Mouse (Mus musculus) heart, adult 2 months (tissue): ENCODE measurements around the gene Gm17542. TPM values are rescaled to one million over a fixed set of nuclear protein-coding genes. Genes with fewer than 3 reads are reported as not detected.
"Not testable (repeated sequence)": the region's sequence is repeated elsewhere in the genome, so short reads cannot be mapped to it uniquely, and the experiment has no call there.

Source experiments
- DNase-seq, 2 experiments: peaks; one replicate each; pipeline ENCODE4 v3.0.0; 2021
- H3K27ac ChIP-seq: fragments of 200-600 bp; 2 replicates; pipeline ENCODE4 v1.8.1; 2022
- H3K27me3 ChIP-seq: fragments of 200-500 bp; 2 replicates; pipeline ENCODE4 v1.6.1; 2012; ENCODE audit warnings: mild to moderate bottlenecking, low read length, inconsistent platforms, mixed read lengths; ENCODE audit not compliant: control insufficient read depth, insufficient read depth
- H3K36me3 ChIP-seq: fragments of 200-500 bp; 2 replicates; pipeline ENCODE4 v1.6.1; 2012; ENCODE audit warnings: low read length, inconsistent platforms; ENCODE audit not compliant: control insufficient read depth, insufficient read depth
- H3K4me1 ChIP-seq: fragments of 200-500 bp; 2 replicates; pipeline ENCODE4 v1.6.1; 2011; ENCODE audit warnings: low read length; ENCODE audit not compliant: control insufficient read depth, insufficient read depth
- H3K4me3 ChIP-seq: fragments of 200-600 bp; 2 replicates; pipeline ENCODE4 v1.8.1; 2022
- H3K79me2 ChIP-seq: fragments of 200-500 bp; replicated peaks from 2 replicates; pipeline ENCODE4 v1.6.1; 2012; ENCODE audit warnings: mild to moderate bottlenecking, inconsistent platforms, low read length, moderate library complexity, mixed read lengths; ENCODE audit not compliant: control insufficient read depth, insufficient read depth
- H3K9ac ChIP-seq: fragments of 200-500 bp; 2 replicates; pipeline ENCODE4 v1.6.1; 2012; ENCODE audit warnings: low read depth, mild to moderate bottlenecking, control low read depth, inconsistent platforms, low read length, mixed read lengths
- CTCF ChIP-seq: fragments of 200-600 bp; IDR thresholded peaks from 2 replicates; pipeline ENCODE4 v1.8.1; 2022; ENCODE audit warnings: antibody characterized with exemption, mild to moderate bottlenecking, moderate library complexity
- EP300 ChIP-seq: fragments of 200-500 bp; IDR thresholded peaks from 2 replicates; pipeline ENCODE4 v1.6.1; 2011; ENCODE audit warnings: low read depth, low read length, control low read depth; ENCODE audit not compliant: insufficient read depth
- POLR2A ChIP-seq: fragments of 200-500 bp; IDR thresholded peaks from 2 replicates; pipeline ENCODE4 v1.6.1; 2011; ENCODE audit warnings: mild to moderate bottlenecking, low read depth, low read length, control low read depth; ENCODE audit not compliant: insufficient read depth
- WGBS: fragments of 180-500 bp; shearing (Covaris S2); methylation state at CpG from one replicate; pipeline ENCODE4 v1.1.7; 2018; 5-methylcytosine and 5-hydroxymethylcytosine counted together
- intact Hi-C: fragments of 180-260 bp; cut with DNase I; formaldehyde crosslinking; loops from one replicate; pipeline ENCODE4 v1.15.1; 2025
- long read RNA-seq: library from polyadenylated mRNA; stranded (forward); transcript quantifications from one replicate; pipeline ENCODE4 v2.0.0, GENCODE M21; 2021
- polyA plus RNA-seq: library from polyadenylated mRNA; depleted of rRNA; stranded (reverse); fragments of >200 nt; gene quantifications from 2 replicates; pipeline ENCODE4 v1.2.3, GENCODE M21; 2012; rRNA removed
- total RNA-seq, 2 experiments: library from RNA; stranded (reverse); gene quantifications; 2 replicates each; pipeline ENCODE4 v1.2.3; 2021

The Gm17542 gene
- total RNA-seq (not detected), polyA plus RNA-seq (not detected in 2 replicates)
- long read RNA-seq = 0 reads

DNA sequence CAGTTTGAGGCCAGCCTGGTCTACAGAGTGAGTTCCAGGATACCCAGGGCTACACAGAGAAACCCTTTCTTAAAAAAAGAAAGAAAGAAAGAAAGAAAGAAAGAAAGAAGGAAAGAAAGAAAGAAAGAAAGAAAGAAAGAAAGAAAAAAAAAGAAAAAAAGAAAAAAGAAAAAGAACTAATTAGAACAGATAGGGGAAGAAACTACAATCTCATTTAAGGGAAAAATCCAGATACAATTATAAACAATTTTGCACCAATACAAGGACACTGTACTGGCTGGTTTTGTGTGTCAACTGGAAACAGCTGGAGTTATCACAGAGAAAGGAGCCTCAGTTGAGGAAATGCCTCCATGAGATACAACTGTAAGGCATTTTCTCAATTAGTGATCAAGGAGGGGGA is at the start of gene Gm17542:
Gm17542 (minus strand) TSS at position 101 of the 400 bp plus-strand sequence.
- intact Hi-C loops, H3K36me3 ChIP-seq, H3K9ac ChIP-seq, H3K27me3 ChIP-seq, H3K27ac ChIP-seq, H3K4me3 ChIP-seq, DNase-seq, H3K79me2 ChIP-seq, H3K4me1 ChIP-seq: not testable (repeated sequence)

DNA sequence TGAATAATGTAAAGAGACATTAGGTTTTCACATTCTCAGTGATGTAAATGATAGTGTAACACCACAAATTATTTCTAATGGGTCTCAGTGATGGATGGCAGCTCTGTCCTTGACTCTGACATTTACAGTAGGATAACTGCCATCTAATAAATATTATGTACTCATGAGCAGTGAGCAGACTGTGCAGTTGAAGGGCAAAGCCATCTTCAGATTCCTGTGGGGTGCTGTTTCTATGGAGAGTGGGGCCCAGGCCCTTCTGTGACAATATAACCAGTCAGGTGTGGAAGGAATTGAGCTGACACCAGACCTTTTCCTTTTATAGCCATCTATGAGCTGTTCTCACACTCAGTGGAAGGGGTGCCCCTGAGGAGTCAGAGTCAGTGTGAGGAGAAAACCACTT is 21.8 kb upstream of the Gm17542 start:
- Histone ChIP-seq H3K27ac (no peak overlapping the region), H3K4me3 (no peak overlapping the region), H3K27me3 (no peaks in the 10 kb centered on the region), H3K9ac (no peak overlapping the region), H3K79me2 (no peaks in the 10 kb centered on the region), H3K36me3 (no peaks in the 10 kb centered on the region), H3K4me1 (no peaks in the 10 kb centered on the region)
- TF ChIP-seq EP300 = no peak
- no peak for TF ChIP-seq POLR2A
- TF ChIP-seq CTCF = no peak
- intact Hi-C loops = no loop called here
- no peak for DNase-seq

DNA sequence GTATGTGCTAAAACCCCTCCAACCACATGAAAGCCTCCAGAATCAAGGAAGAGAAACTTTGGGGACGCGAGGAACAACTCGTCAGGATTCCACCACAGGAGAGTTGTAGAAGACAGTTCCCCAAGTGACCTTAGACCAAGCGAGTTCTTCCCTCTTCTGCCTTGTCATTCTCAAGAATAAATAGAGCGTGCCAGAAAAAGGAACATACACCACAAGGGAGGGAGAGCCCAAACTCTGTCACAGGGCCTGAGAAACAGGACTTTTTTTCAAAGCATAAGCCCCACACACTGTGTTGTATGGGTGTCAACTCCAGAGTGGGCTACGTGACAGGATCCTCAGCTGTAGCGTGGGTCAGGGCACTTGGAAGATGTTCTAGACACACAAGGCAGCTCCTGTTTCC is 20.1 kb upstream of the Gm17542 start:
- Histone ChIP-seq H3K27me3 (no peaks in the 10 kb centered on the region), H3K4me1 (no peaks in the 10 kb centered on the region), H3K27ac (no peak overlapping the region), H3K36me3 (no peaks in the 10 kb centered on the region), H3K9ac (no peak overlapping the region), H3K79me2 (no peaks in the 10 kb centered on the region), H3K4me3 (no peak overlapping the region)
- 81% methylated on average over 7 of the region's 7 CpGs for WGBS
- DNase-seq = no peak
- no peak for TF ChIP-seq EP300
- intact Hi-C loops = no loop called here

DNA sequence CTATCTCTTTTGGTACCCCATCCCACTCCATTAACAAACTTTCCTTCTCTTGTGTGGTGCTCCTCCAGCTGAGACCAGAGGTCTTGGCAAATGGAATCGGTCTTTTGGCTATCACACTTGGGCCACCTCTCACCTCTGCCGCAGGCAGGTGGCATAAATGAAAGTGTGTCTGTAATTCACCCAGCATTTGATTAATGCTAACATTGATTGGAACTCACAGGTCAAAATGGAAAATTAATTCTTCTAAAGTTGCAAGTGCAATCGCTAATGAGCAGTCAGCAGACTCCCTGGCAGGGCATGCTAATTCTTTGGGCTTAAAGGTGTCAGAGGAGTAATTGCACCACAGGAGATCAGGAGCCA is 3.2 kb downstream of the Gm17542 start:
- no peak overlapping the region for H3K27ac ChIP-seq
- TF ChIP-seq POLR2A (no peak), EP300 (no peak), CTCF (no peak)
- H3K9ac ChIP-seq = no peak overlapping the region
- H3K4me3 ChIP-seq = no peak overlapping the region; the same call in 1 of the 2 replicates
- H3K4me1 ChIP-seq = no peaks in the 10 kb centered on the region
- intact Hi-C loops = no loop called here
- no peaks in the 10 kb centered on the region for H3K27me3 ChIP-seq
- no peaks in the 10 kb centered on the region for H3K36me3 ChIP-seq
- WGBS = 63% methylated on average over 3 of the region's 3 CpGs
- H3K79me2 ChIP-seq = no peaks in the 10 kb centered on the region
- DNase-seq = no peak

DNA sequence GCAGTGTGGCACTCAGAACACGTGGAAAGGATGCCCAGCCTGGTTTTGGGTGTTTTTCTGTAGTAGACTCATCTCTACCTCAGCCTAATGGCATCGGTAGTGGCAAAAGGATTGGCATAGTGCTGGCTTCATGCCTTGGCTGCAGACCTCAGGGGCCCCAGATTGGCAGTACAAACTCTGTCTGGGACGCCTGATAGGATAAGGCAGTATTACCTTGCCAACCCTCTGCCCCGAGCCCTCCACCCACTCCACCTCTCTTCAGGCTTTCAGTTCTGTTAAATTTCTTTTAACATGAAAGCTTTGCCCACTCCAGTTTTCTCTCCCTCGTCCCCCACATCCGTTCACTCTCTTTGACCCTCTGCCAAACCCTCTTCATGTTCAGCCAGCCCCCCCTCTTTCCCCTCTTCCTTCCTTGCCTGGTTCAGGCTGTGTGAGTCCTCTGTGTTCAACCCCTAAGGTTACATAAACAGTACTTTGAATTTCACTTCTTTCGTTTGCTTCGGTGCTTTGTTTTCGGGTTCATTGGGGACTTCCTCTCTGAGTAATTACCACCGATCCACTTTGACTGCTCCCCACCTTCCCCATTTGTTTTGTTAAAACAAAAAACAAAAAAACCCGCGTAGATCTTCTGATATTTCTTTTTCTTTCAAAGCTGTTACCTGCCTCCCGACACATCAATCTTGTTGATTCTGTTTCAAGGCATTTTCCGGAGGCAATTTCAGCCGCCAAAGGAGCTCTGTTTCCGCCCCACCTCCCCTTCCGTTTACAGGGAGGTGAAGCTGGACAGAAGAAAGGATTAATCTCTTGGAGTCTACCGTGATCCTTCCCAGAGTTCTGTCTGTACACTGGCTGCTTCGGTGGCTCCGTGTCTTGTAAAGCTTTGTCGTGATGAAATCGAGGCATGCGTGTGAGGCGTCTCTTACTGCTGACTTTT is 3.9 kb downstream of the Gm17542 start:
- TF ChIP-seq POLR2A = no peak
- no peak for TF ChIP-seq CTCF
- TF ChIP-seq EP300 = no peak
- no peaks in the 10 kb centered on the region for H3K27me3 ChIP-seq
- no peak overlapping the region for H3K9ac ChIP-seq
- no peak overlapping the region for H3K27ac ChIP-seq
- WGBS = 15% methylated on average over 24 of the region's 24 CpGs
- intact Hi-C loops = no loop called here
- no peaks in the 10 kb centered on the region for H3K4me1 ChIP-seq
- H3K4me3 ChIP-seq = peak overlapping the region; percentile 29; the same call in 1 of the 2 replicates
- DNase-seq = no peak
- no peaks in the 10 kb centered on the region for H3K36me3 ChIP-seq
- H3K79me2 ChIP-seq = no peaks in the 10 kb centered on the region

DNA sequence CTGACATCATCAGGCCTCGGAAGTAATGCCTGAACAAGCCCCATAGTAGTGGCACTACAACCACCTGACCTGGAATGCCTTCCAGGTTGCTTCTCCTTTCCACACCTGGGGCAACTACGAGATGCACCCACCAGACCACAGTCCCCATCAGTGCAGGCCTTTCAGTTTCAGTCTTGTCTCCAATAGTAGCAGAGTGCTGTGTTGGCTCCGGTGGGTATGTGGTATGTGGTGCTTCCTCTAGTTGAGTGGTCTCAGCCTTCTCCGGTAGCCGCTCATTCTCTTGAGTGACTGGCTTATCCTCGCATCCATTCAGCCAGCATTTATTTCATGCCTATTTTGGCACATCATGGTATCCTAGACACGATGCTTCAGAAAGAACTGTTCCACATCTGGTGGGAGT is 4.8 kb downstream of the Gm17542 start:
- intact Hi-C loops = no loop called here
- no peaks in the 10 kb centered on the region for H3K79me2 ChIP-seq
- H3K27me3 ChIP-seq = no peaks in the 10 kb centered on the region
- H3K36me3 ChIP-seq = no peaks in the 10 kb centered on the region
- H3K27ac ChIP-seq = no peak overlapping the region
- no peak overlapping the region for H3K9ac ChIP-seq
- no peaks in the 10 kb centered on the region for H3K4me1 ChIP-seq
- 94% methylated on average over 7 of the region's 7 CpGs for WGBS
- no peak for TF ChIP-seq CTCF
- no peak for TF ChIP-seq POLR2A
- TF ChIP-seq EP300 = no peak
- DNase-seq = no peak
- no peak overlapping the region for H3K4me3 ChIP-seq
